Mouse (Mus musculus): ENCODE data around the gene Olfr1510. TPM values are rescaled to one million over a fixed set of nuclear protein-coding genes. Genes with fewer than 3 reads are reported as not detected.

Gene Olfr1510
- total RNA-seq (2012; rRNA removed), result not detected in 2 replicates
- polyA plus RNA-seq (2012; ENCODE audit: insufficient read depth in 1 of 2, insufficient read length in 2 of 2, low read depth in 1 of 2, low replicate concordance in 2 of 2, missing spikeins in 1 of 2), result not detected

DNA sequence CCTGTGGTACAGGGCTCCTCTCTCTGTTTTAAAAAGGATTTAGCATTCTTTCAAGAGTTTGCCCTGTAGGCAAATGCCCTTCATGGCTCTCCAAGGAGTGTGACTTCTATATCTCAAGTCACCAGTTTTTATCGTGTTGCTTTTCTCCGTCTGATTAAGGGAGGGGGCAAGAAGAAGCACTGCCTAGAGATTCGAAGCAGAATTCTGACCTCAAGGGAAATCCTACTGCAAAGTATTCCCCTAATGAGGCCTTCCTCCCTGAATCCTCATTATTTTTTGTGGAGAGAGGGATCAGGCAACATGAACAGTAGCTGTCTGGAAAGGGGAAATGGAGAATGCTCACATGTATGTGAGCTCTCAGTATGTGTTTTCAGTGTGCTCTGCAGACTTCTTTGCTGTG lies at the start of gene Olfr1510:
Gene Olfr1510 (minus strand): TSS at position 101 of the 400 bp plus-strand sequence.
- H3K4me3 ChIP-seq (ENCODE audit: control insufficient read depth in 1 of 2, insufficient read depth in 1 of 2, low read depth in 2 of 2, low read length in 2 of 2), result no peak within 1 kb of the TSS
- DNase-seq (ENCODE audit: low read depth, low spot score), result no peak
- no peaks in the 10 kb centered on the region; a peak in 1 of 4 replicates for H3K27me3 ChIP-seq (ENCODE audit: control insufficient read depth in 1 of 2, insufficient read depth in 2 of 2, low read length in 2 of 2)
- no peak within 1 kb of the TSS for H3K27ac ChIP-seq (ENCODE audit: control insufficient read depth, low read depth, low read length)
- H3K9me3 ChIP-seq (replicated peaks; ENCODE audit: insufficient read depth, low read length), result no peaks in the 10 kb centered on the region
- TF ChIP-seq MYB (IDR thresholded peaks at IDR 0.05; ENCODE audit: low read depth, low read length), result no peak
- TF ChIP-seq MEF2A (IDR thresholded peaks at IDR 0.05; ENCODE audit: extremely low read depth, insufficient replicate concordance, low read depth, low read length, poor library complexity, severe bottlenecking), result no peak
- TF ChIP-seq CHD2 (IDR thresholded peaks at IDR 0.05; ENCODE audit: low read length), result no peak
- no peak for TF ChIP-seq TCF12 (IDR thresholded peaks at IDR 0.05; ENCODE audit: low read depth, low read length)
- no peak for TF ChIP-seq MXI1 (IDR thresholded peaks at IDR 0.05; ENCODE audit: low read depth, low read length)
- TF ChIP-seq MAFK (IDR thresholded peaks at IDR 0.05; ENCODE audit: borderline replicate concordance, low read depth, low read length), result no peak
- TF ChIP-seq NELFE (IDR thresholded peaks at IDR 0.05; ENCODE audit: low read depth, low read length), result no peak
- TF ChIP-seq GABPA (IDR thresholded peaks at IDR 0.05; ENCODE audit: low read depth, low read length), result no peak
- no peaks in the 10 kb centered on the region for H3K36me3 ChIP-seq (ENCODE audit: control insufficient read depth in 1 of 2, insufficient read depth in 2 of 2, low read length in 2 of 2)
- H3K4me1 ChIP-seq (ENCODE audit: control insufficient read depth in 1 of 2, insufficient read depth in 2 of 2, low read length in 2 of 2), result no peaks in the 10 kb centered on the region
- no peaks in the 10 kb centered on the region for H3K79me2 ChIP-seq (ENCODE audit: control insufficient read depth, insufficient read depth, low read length, poor library complexity)
- no peak within 1 kb of the TSS for H3K9ac ChIP-seq (ENCODE audit: control insufficient read depth, low read depth, low read length, poor library complexity, severe bottlenecking)

DNA sequence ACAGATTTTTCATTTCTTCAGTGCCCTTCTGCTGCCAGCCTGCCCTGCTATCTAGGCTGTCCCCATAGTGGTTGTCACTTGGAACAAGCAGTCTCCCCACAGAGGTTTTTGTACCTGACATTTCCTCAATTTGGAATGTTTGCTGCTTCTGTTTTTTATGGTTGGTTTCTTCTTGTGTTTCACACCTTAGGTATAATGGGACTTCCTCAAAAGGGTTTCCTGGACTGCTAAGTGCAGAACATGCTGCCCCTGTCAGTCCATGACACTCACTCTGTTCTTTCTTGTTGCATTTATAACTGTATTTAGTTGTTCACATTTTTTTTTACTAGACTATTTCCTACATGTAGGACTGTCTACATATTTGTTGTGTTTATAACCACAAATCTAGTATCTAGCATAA lies 47.8 kb upstream of the Olfr1510 start:
- Histone ChIP-seq H3K9me3 (replicated peaks; ENCODE audit: insufficient read depth, low read length) (no peaks in the 10 kb centered on the region), H3K9ac (ENCODE audit: control insufficient read depth, low read depth, low read length, poor library complexity, severe bottlenecking) (no peak overlapping the region), H3K27me3 (ENCODE audit: control insufficient read depth in 1 of 2, insufficient read depth in 2 of 2, low read length in 2 of 2) (no peaks in the 10 kb centered on the region), H3K79me2 (ENCODE audit: control insufficient read depth, insufficient read depth, low read length, poor library complexity) (no peaks in the 10 kb centered on the region), H3K4me3 (ENCODE audit: control insufficient read depth in 1 of 2, insufficient read depth in 1 of 2, low read depth in 2 of 2, low read length in 2 of 2) (no peak overlapping the region), H3K36me3 (ENCODE audit: control insufficient read depth in 1 of 2, insufficient read depth in 2 of 2, low read length in 2 of 2) (no peaks in the 10 kb centered on the region), H3K27ac (ENCODE audit: control insufficient read depth, low read depth, low read length) (no peak overlapping the region), H3K4me1 (ENCODE audit: control insufficient read depth in 1 of 2, insufficient read depth in 2 of 2, low read length in 2 of 2) (no peaks in the 10 kb centered on the region)
- TF ChIP-seq ZNF384 (IDR thresholded peaks at IDR 0.05; ENCODE audit: low read depth, low read length) (no peak), TAL1 (IDR thresholded peaks at IDR 0.05; ENCODE audit: low read length) (no peak), E2F4 (IDR thresholded peaks at IDR 0.05; ENCODE audit: borderline replicate concordance, low read depth, low read length) (no peak), CHD1 (IDR thresholded peaks at IDR 0.05; ENCODE audit: low read depth, low read length) (no peak)
- DNase-seq (ENCODE audit: low read depth, low spot score), result peak; percentile 13

DNA sequence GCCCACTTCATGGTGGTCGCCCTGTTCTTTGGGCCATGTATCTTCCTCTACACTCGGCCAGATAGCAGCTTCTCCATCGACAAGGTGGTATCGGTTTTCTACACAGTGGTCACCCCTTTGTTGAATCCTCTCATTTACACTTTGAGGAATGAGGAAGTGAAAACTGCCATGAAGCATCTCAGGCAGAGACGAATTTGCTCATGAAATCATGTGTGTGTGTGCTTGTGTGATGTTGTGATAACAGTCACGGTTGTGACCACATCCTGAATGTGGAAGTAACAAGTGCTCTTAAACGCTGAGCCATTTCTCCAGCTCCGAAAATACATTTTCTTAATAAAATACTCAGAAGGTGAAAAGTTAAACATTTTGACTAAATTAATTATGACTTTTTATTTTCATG lies 37.0 kb upstream of the Olfr1510 start:
- Histone ChIP-seq H3K27ac (ENCODE audit: control insufficient read depth, low read depth, low read length) (peak overlapping the region; percentile 68), H3K36me3 (ENCODE audit: control insufficient read depth in 1 of 2, insufficient read depth in 2 of 2, low read length in 2 of 2) (peaks cover 0 to 12% of the 10 kb centered on the region in 2 experiments; a peak in 2 of 4 replicates), H3K4me1 (ENCODE audit: control insufficient read depth in 1 of 2, insufficient read depth in 2 of 2, low read length in 2 of 2) (peaks cover 2 to 14% of the 10 kb centered on the region in 2 experiments; a peak in 3 of 4 replicates), H3K9ac (ENCODE audit: control insufficient read depth, low read depth, low read length, poor library complexity, severe bottlenecking) (peak overlapping the region; percentile 48), H3K4me3 (ENCODE audit: control insufficient read depth in 1 of 2, insufficient read depth in 1 of 2, low read depth in 2 of 2, low read length in 2 of 2) (peak overlapping the region; percentile 36 to 54), H3K79me2 (ENCODE audit: control insufficient read depth, insufficient read depth, low read length, poor library complexity) (no peaks in the 10 kb centered on the region), H3K27me3 (ENCODE audit: control insufficient read depth in 1 of 2, insufficient read depth in 2 of 2, low read length in 2 of 2) (no peaks in the 10 kb centered on the region), H3K9me3 (replicated peaks; ENCODE audit: insufficient read depth, low read length) (no peaks in the 10 kb centered on the region)
- DNase-seq (ENCODE audit: low read depth, low spot score), result peak; percentile 96
- no peak for TF ChIP-seq NRF1 (IDR thresholded peaks at IDR 0.05; ENCODE audit: insufficient read depth, low read depth, low read length, poor library complexity, severe bottlenecking)
- peak; percentile 57; the same call in 1 of the 2 replicates for TF ChIP-seq ELF1 (IDR thresholded peaks at IDR 0.05; ENCODE audit: low read depth, low read length)
- peak; percentile 96 for TF ChIP-seq BHLHE40 (IDR thresholded peaks at IDR 0.05; ENCODE audit: borderline replicate concordance, low read depth, low read length)
- TF ChIP-seq GATA1 (IDR thresholded peaks at IDR 0.05; ENCODE audit: low read depth, low read length), result peak; percentile 94
- peak; percentile 76 for TF ChIP-seq SIN3A (IDR thresholded peaks at IDR 0.05; ENCODE audit: low read length)
- TF ChIP-seq MAZ (IDR thresholded peaks at IDR 0.05; ENCODE audit: low read depth, low read length), result no peak
- TF ChIP-seq RCOR1 (IDR thresholded peaks at IDR 0.05; ENCODE audit: low read depth, low read length), result peak; percentile 89
- TF ChIP-seq GABPA (IDR thresholded peaks at IDR 0.05; ENCODE audit: low read depth, low read length), result no peak
- TF ChIP-seq MYC (IDR thresholded peaks at IDR 0.05; ENCODE audit: low read depth, low read length), result peak; percentile 62; the same call in 1 of the 2 replicates
- TF ChIP-seq EP300 (IDR thresholded peaks at IDR 0.05; ENCODE audit: low read depth in 1 of 2, low read length in 2 of 2), result peak; percentile 94 to 95
- 0 out of 2 replicates have a peak, but pooled peaks have one; percentile 40 for TF ChIP-seq TBP (IDR thresholded peaks at IDR 0.05; ENCODE audit: low read depth, low read length)
- TF ChIP-seq ETS1 (IDR thresholded peaks at IDR 0.05; ENCODE audit: low read depth, low read length), result peak; percentile 93
- TF ChIP-seq TAL1 (IDR thresholded peaks at IDR 0.05; ENCODE audit: low read length), result peak; percentile 70
- 0 out of 2 replicates have a peak, but pooled peaks have one; percentile 39 for TF ChIP-seq HCFC1 (IDR thresholded peaks at IDR 0.05; ENCODE audit: low read depth, low read length)
- peak; percentile 83 for TF ChIP-seq TCF12 (IDR thresholded peaks at IDR 0.05; ENCODE audit: low read depth, low read length)
- no peak for TF ChIP-seq JUND (IDR thresholded peaks at IDR 0.05; ENCODE audit: low read depth, low read length)

Measured in MEL (cell line).